Mouse (Mus musculus) B cell, adult 62 days (primary cell): ENCODE data around the gene 9030025P20Rik. TPM values are rescaled to one million over a fixed set of nuclear protein-coding genes. Genes with fewer than 3 reads are reported as not detected.

Source experiments
- total RNA-seq: library from RNA; stranded (reverse); gene quantifications from 4 replicates; pipeline ENCODE4 v1.2.4, GENCODE M21; 2023

The 9030025P20Rik gene
- 21.2 to 25.4 TPM (median 22.4 TPM) in 4 replicates for total RNA-seq

GRCm38 (mm10) chr17:14978362-14979038 is at the start of gene 9030025P20Rik, which contains the start of gene Gm3417:
Gene 9030025P20Rik (plus strand): TSS chr17:14978468.
Gene Gm3417 (minus strand): TSS chr17:14978790.

DNA sequence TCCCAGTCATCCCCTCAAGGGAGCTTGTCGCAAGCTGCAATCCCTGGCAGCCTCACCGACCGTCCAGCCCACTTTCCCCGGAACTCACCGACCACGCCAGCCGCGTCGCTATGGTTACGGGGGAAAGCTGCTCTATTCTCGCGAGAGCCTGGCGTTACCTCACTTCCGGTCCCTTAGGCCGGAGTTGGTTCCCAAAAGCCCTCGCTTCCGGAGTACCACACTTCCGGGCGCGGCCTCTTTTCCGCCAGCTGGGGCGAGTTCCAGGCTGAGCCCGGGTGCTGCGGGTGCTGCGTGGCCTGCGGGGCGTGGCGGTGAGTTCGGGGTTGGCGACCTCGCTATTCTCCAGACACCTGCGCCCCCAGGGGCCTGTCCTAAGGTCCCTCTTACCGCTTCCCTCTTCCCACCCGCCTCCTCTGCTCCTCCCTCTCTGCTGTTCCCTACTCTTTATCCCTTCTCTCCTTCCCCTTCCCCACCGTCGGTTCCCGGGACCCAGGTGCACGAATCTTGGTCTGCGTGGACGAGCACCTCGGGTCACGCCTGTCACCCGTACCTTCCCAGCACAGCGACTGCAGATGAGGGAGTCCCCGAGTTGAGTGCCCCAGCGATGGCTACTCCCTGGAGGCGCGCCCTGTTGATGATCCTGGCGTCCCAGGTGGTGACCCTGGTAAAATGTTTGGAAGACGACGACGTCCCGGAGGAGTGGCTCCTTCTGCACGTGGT is 35.1 kb upstream of the 9030025P20Rik start, which contains the start of the genes Wdr27 and 1600012H06Rik:
Gene Wdr27, minus strand, starts transcription at position 150 of the 720 bp plus-strand sequence.
Gene 1600012H06Rik, plus strand, starts transcription at position 176 of the 720 bp plus-strand sequence.

GRCm38 (mm10) chr17:14960951-14961556 is 17.2 kb upstream of the 9030025P20Rik start, which contains the start of gene Phf10:
Gene Phf10 (minus strand): TSS chr17:14961273.

GRCm38 (mm10) chr17:15009706-15010413 is 31.6 kb downstream of the 9030025P20Rik start, which contains the start of gene Gm3435:
Gene Gm3435 (plus strand): TSS chr17:15010176.

Other genes with a start within 250 kb of the 9030025P20Rik start
- gene Wdr27, start 35.3 kb upstream of the 9030025P20Rik start, total RNA-seq: not detected in 4 replicates
- gene 1600012H06Rik, start 35.3 kb upstream of the 9030025P20Rik start, total RNA-seq: 20.8 to 23.4 TPM (median 21.8 TPM) in 4 replicates
- 30.3 to 36.8 TPM (median 34.4 TPM) in 4 replicates for gene Phf10, start 17.2 kb upstream of the 9030025P20Rik start, total RNA-seq
- not detected in 4 replicates for gene Gm3417, start 322 bp downstream of the 9030025P20Rik start, total RNA-seq
- gene Gm3435, start 31.7 kb downstream of the 9030025P20Rik start, total RNA-seq: 4.4 to 8.4 TPM (median 6.1 TPM) in 4 replicates
- 148 to 179 TPM (median 164 TPM) in 4 replicates for gene Ermard, start 62.7 kb downstream of the 9030025P20Rik start, total RNA-seq
- gene Tcte3, start 63.0 kb downstream of the 9030025P20Rik start, total RNA-seq: 0.91 to 2.3 TPM (median 1.3 TPM) in 3 of 4 replicates, not detected in the other
- 8.3 to 11.0 TPM (median 10.2 TPM) in 4 replicates for gene Gm3448, start 63.1 kb downstream of the 9030025P20Rik start, total RNA-seq